Mouse (Mus musculus) kidney, adult 2 months (tissue): ENCODE measurements around the gene Igsf9.

Experiments used
- CTCF ChIP-seq: fragments of 200-500 bp; conservative IDR thresholded peaks from 2 replicates; pipeline ENCODE4 v1.5.1; 2011; ENCODE audit warnings: low read depth, mild to moderate bottlenecking, control low read depth, low read length, moderate library complexity, mixed read lengths; ENCODE audit not compliant: insufficient read depth, insufficient read length
- POLR2A ChIP-seq: fragments of 200-500 bp; IDR thresholded peaks from one replicate; pipeline ENCODE4 v1.6.1; 2011; ENCODE audit warnings: low read depth, low read length, control low read depth

GRCm38 (mm10) chr1:172483361-172483660, 1.7 kb downstream of the Igsf9 start:
- TF ChIP-seq CTCF, result no peak
- TF ChIP-seq POLR2A, result no peak
